Mouse (Mus musculus): ENCODE measurements around the gene Tom1.

DNA sequence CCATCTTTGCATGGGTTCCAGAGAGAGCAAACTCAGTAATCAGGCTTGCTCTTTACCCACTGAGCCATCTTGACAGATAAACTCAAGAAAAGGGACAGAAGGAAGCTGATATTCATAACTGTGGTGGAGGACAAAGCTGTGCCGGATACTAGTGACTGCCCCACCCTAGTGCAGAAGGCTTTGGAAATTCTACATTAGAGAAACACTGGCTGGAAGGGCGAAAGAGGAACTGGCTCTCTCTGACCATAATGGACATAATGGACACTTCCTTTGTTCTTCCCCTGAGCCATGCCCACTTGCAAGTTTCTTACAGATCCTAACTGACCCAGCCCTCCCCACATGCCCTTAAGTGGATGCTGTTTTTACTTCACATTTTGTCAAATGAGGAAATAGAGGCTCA, 52.5 kb downstream of the Tom1 start:
- TF ChIP-seq POLR2A (IDR thresholded peaks at IDR 0.05; ENCODE audit: borderline replicate concordance, extremely low read depth, insufficient read depth, insufficient read length, poor library complexity, severe bottlenecking) = no peak
- TF ChIP-seq CTCF (IDR thresholded peaks at IDR 0.05; ENCODE audit: borderline replicate concordance, extremely low read depth, insufficient read depth, insufficient read length) = no peak
